Comparison of ENCODE assay signal across 10 mouse cellular contexts in the genomic region with DNA sequence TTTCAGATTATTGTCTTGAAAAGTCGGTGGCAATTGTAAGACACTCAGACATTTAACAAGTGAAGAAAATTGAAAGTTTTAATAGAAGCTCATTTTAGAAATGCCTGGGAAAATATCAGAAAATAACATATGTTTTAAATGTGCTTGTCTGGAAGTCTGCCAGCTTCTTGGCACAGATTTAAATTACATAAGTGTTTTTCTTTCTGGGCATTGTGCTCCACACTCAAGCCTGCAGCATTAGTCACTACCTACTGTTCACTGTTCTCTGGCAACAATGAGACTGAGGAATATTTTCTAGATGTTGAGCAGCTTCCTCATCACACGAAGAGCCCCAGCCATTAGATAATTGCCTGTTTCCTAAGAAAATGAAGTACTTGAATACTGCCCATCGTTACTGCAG.
A peak's percentile ranks its signal among the peaks of the same experiment; 100 is the strongest.
DNase-seq lines count a peak whose midpoint lies in the region; ATAC-seq lines count a peak whose summit lies in the region.
"Had no signal": no experiment of that assay in that cellular context is flagged by ENCODE, and none has a peak within 500 bp of the region (broad histone marks: within the 10 kb centered on the region; RNA-seq: fewer than 3 reads in every experiment).

No protein-coding gene starts in this region.

- ATAC-seq in inflammation-experienced regulatory T-cells, adult 6 months, result no peak

- peak; percentile 58 for DNase-seq in right cerebral cortex, adult 18-20 months
- no peak for DNase-seq in right cerebral cortex, postnatal 4 days
- DNase-seq in frontal cortex, adult 2 months (ENCODE audit: extremely low spot score in 1 of 2, low spot score in 1 of 2), result peak; percentile 54 to 86
- DNase-seq in left cerebral cortex, adult 8-10 months (ENCODE audit: low spot score in 2 of 2), result peak; percentile 3 to 49
- DNase-seq in cerebellum, adult 8-10 months, result no peak
- no peak for DNase-seq in lung, postnatal 10 days
- DNase-seq: cerebellum, adult 9-11 months; kidney, postnatal 25 days; retina, postnatal 1 day had no signal

Comparison
In these comparisons a context has a peak if more than half of its experiments do, and no peak if none do; other contexts are left out.
1. DNase-seq: peak in right cerebral cortex, adult 18-20 months (single experiment), frontal cortex, adult 2 months (2 of 2) and left cerebral cortex, adult 8-10 months (2 of 2); none in right cerebral cortex, postnatal 4 days (single experiment), cerebellum, adult 8-10 months (single experiment) and lung, postnatal 10 days (single experiment).